Mouse (Mus musculus) hindbrain, embryonic 11.5 days (tissue): ENCODE data around the gene Snrpc. TPM values are rescaled to one million over a fixed set of nuclear protein-coding genes. Genes with fewer than 3 reads are reported as not detected.

Experiments used
- ATAC-seq: fragments of 200-750 bp; cut with Nextera tagmentation; 2 replicates; pipeline ENCODE4 v1.8.0; 2017; ENCODE audit warnings: mild to moderate bottlenecking, moderate TSS enrichment, moderate library complexity; ENCODE audit not compliant: low FRiP score
- DNase-seq: peaks from one replicate; pipeline ENCODE4 v3.0.0-alpha.2; 2015; ENCODE audit warnings: low spot score
- H3K27ac ChIP-seq: fragments of 300-500 bp; sonication (generic); 2 replicates; pipeline ENCODE4 v1.5.1; 2014; ENCODE audit warnings: mild to moderate bottlenecking, low read depth, low read length
- H3K27me3 ChIP-seq: fragments of 300-500 bp; sonication (generic); 2 replicates; pipeline ENCODE4 v1.6.1; 2014; ENCODE audit warnings: mild to moderate bottlenecking, low read length, moderate library complexity, mixed read lengths; ENCODE audit not compliant: control insufficient read depth, insufficient read depth
- H3K36me3 ChIP-seq: fragments of 300-500 bp; sonication (generic); 2 replicates; pipeline ENCODE4 v1.6.1; 2014; ENCODE audit warnings: mild to moderate bottlenecking, low read length, moderate library complexity, mixed read lengths; ENCODE audit not compliant: control insufficient read depth, insufficient read depth
- H3K4me1 ChIP-seq: fragments of 300-500 bp; sonication (generic); replicated peaks from 2 replicates; pipeline ENCODE4 v1.6.1; 2014; ENCODE audit warnings: low read length, mixed read lengths; ENCODE audit not compliant: control insufficient read depth, insufficient read depth
- H3K4me2 ChIP-seq: fragments of 300-500 bp; sonication (generic); replicated peaks from 2 replicates; pipeline ENCODE4 v1.6.1; 2014; ENCODE audit warnings: mild to moderate bottlenecking, low read depth, low read length
- H3K4me3 ChIP-seq: fragments of 300-500 bp; sonication (generic); 2 replicates; pipeline ENCODE4 v1.5.1; 2014; ENCODE audit warnings: low read depth, low read length
- H3K9ac ChIP-seq: fragments of 300-500 bp; sonication (generic); 2 replicates; pipeline ENCODE4 v1.6.1; 2014; ENCODE audit warnings: low read depth, low read length
- H3K9me3 ChIP-seq: fragments of 300-500 bp; sonication (generic); 2 replicates; pipeline ENCODE4 v1.6.1; 2016; ENCODE audit warnings: low read length; ENCODE audit not compliant: control insufficient read depth
- WGBS: fragments of 180-500 bp; shearing (Covaris S2); extraction: QIAGEN DNeasy Blood & Tissue Kit; methylation state at CpG from one replicate; pipeline ENCODE4 v1.1.7; 2014; 5-methylcytosine and 5-hydroxymethylcytosine counted together
- polyA plus RNA-seq: library from polyadenylated mRNA; unstranded; fragments of >200 nt; fragmentation: Nextera tagmentation; extraction: Ambion mirVana; gene quantifications from 2 replicates; pipeline ENCODE4 v1.2.1, GENCODE M21; 2014

Gene Snrpc
- polyA plus RNA-seq, 1 experiment from 2014 or later: 344 TPM

GRCm38 (mm10) chr17:27810569-27811331 is 27.2 kb upstream of the Snrpc start:
- no peak for ATAC-seq
- no peak for DNase-seq
- no peaks in the 10 kb centered on the region for H3K27me3 ChIP-seq
- H3K9ac ChIP-seq: no peak overlapping the region
- H3K9me3 ChIP-seq: no peaks in the 10 kb centered on the region
- WGBS: 92% methylated on average over 16 of the region's 16 CpGs
- no peaks in the 10 kb centered on the region for H3K36me3 ChIP-seq
- H3K27ac ChIP-seq: no peak overlapping the region
- H3K4me2 ChIP-seq: no peak overlapping the region
- H3K4me1 ChIP-seq: no peaks in the 10 kb centered on the region
- no peak overlapping the region for H3K4me3 ChIP-seq

- WGBS: 91% methylated on average over 3 of the region's 3 CpGs
- H3K36me3 ChIP-seq: no peaks in the 10 kb centered on the region
- H3K9ac ChIP-seq: no peak overlapping the region
- DNase-seq (no peak), ATAC-seq (no peak)
- H3K27me3 ChIP-seq: no peaks in the 10 kb centered on the region
- no peaks in the 10 kb centered on the region for H3K9me3 ChIP-seq
- H3K27ac ChIP-seq: no peak overlapping the region
- no peaks in the 10 kb centered on the region for H3K4me1 ChIP-seq
- H3K4me2 ChIP-seq: no peak overlapping the region
- H3K4me3 ChIP-seq: no peak overlapping the region
Observed at GRCm38 (mm10) chr17:27811980-27812379, 26.0 kb upstream of the Snrpc start.

GRCm38 (mm10) chr17:27814606-27815005 is 23.3 kb upstream of the Snrpc start:
- Histone ChIP-seq H3K9ac (no peak overlapping the region), H3K36me3 (no peaks in the 10 kb centered on the region), H3K9me3 (no peaks in the 10 kb centered on the region), H3K4me1 (peaks cover 3% of the 10 kb centered on the region; the same call in 1 of the 2 replicates), H3K27me3 (no peaks in the 10 kb centered on the region), H3K27ac (no peak overlapping the region), H3K4me3 (no peak overlapping the region), H3K4me2 (no peak overlapping the region)
- DNase-seq (no peak), ATAC-seq (no peak)

- H3K4me1 ChIP-seq: peaks cover 3% of the 10 kb centered on the region
- no peak overlapping the region for H3K27ac ChIP-seq
- H3K9me3 ChIP-seq: no peaks in the 10 kb centered on the region
- WGBS: 25% methylated on average over 7 of the region's 7 CpGs
- no peaks in the 10 kb centered on the region for H3K36me3 ChIP-seq
- ATAC-seq (no peak), DNase-seq (no peak)
- peak overlapping the region; percentile 68 for H3K4me3 ChIP-seq
- H3K27me3 ChIP-seq: no peaks in the 10 kb centered on the region
- peak overlapping the region; percentile 78 for H3K9ac ChIP-seq
- H3K4me2 ChIP-seq: peak overlapping the region; percentile 61
Observed at GRCm38 (mm10) chr17:27819011-27819410, 18.9 kb upstream of the Snrpc start.

GRCm38 (mm10) chr17:27819521-27819970 is 18.4 kb upstream of the Snrpc start:
- Histone ChIP-seq H3K9me3 (no peaks in the 10 kb centered on the region), H3K9ac (peak overlapping the region; percentile 78), H3K4me2 (peak overlapping the region; percentile 61), H3K27me3 (no peaks in the 10 kb centered on the region), H3K27ac (no peak overlapping the region), H3K4me1 (peaks cover 3% of the 10 kb centered on the region), H3K4me3 (peak overlapping the region; percentile 68), H3K36me3 (no peaks in the 10 kb centered on the region)
- ATAC-seq (no peak), DNase-seq (no peak)
- WGBS: under 1% methylated on average over 20 of the region's 20 CpGs

- Histone ChIP-seq H3K27ac (peak overlapping the region; percentile 78), H3K27me3 (no peaks in the 10 kb centered on the region), H3K4me1 (peaks cover 3% of the 10 kb centered on the region), H3K9ac (peak overlapping the region; percentile 78), H3K36me3 (no peaks in the 10 kb centered on the region), H3K4me2 (peak overlapping the region; percentile 61), H3K9me3 (no peaks in the 10 kb centered on the region), H3K4me3 (peak overlapping the region; percentile 68)
- ATAC-seq: peak; percentile 93
- WGBS: under 1% methylated on average over 44 of the region's 62 CpGs
- DNase-seq: no peak
Observed at GRCm38 (mm10) chr17:27819971-27820567, 17.9 kb upstream of the Snrpc start.

- peak within 1 kb of the TSS; percentile 78 for H3K9ac ChIP-seq
- H3K4me3 ChIP-seq: peak within 1 kb of the TSS; percentile 68
- H3K27me3 ChIP-seq: no peaks in the 10 kb centered on the region
- ATAC-seq (peak; percentile 97), DNase-seq (peak; percentile 100)
- no peaks in the 10 kb centered on the region for H3K9me3 ChIP-seq
- H3K4me2 ChIP-seq: peak within 1 kb of the TSS; percentile 67
- peak within 1 kb of the TSS; percentile 78 for H3K27ac ChIP-seq
- H3K4me1 ChIP-seq: peaks cover 3% of the 10 kb centered on the region
- H3K36me3 ChIP-seq: no peaks in the 10 kb centered on the region
- 2% methylated on average over 49 of the region's 56 CpGs for WGBS
Observed at GRCm38 (mm10) chr17:27820568-27821406, 17.2 kb upstream of the Snrpc start, which contains the start of gene D17Wsu92e. Gene D17Wsu92e, minus strand, starts transcription at chr17:27820648.

- H3K27ac ChIP-seq: peak overlapping the region; percentile 74; the same call in 1 of the 2 replicates
- no peaks in the 10 kb centered on the region for H3K36me3 ChIP-seq
- no peak for DNase-seq
- peak overlapping the region; percentile 68 for H3K4me3 ChIP-seq
- peak overlapping the region; percentile 67 for H3K4me2 ChIP-seq
- no peak for ATAC-seq
- 71% methylated on average over 9 of the region's 9 CpGs for WGBS
- no peaks in the 10 kb centered on the region for H3K27me3 ChIP-seq
- H3K9me3 ChIP-seq: no peaks in the 10 kb centered on the region
- H3K4me1 ChIP-seq: peaks cover 3% of the 10 kb centered on the region
- no peak overlapping the region for H3K9ac ChIP-seq
Observed at GRCm38 (mm10) chr17:27821407-27822338, 16.3 kb upstream of the Snrpc start.
